Mouse (Mus musculus): ENCODE measurements around the gene Gng7. TPM values are rescaled to one million over a fixed set of nuclear protein-coding genes. Genes with fewer than 3 reads are reported as not detected.

The Gng7 gene
- total RNA-seq, 2 experiments from 2014 or later = 0.22 to 0.67 TPM

- DNase-seq = no peak
- intact Hi-C loops (cut with DNase I) = no loop called here
Measured at GRCm38 (mm10) chr10:80951761-80952390, 62.9 kb downstream of the Gng7 start.

- no peak for DNase-seq
- intact Hi-C loops (cut with DNase I) = no loop called here
Measured at GRCm38 (mm10) chr10:80950314-80950713, 64.4 kb downstream of the Gng7 start.

DNA sequence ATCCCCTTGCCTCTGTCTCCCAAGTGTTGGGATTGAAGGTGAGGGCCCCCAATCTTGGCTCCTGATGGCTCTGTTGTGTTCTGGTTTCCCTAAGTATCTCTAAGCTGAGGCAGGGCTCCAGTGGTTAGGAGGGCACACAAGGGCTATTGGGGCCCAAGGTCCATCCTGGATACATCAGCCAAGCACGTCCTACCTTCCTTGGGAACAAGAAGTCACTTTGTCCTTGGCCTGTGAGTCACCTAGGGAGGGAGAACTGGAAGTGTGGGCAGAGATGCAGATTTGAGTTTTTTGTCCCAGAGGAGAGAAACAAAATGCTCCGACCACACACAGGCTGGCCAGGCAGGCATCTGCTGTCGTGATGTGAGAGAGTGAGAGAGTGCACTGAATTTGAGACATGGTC lies 65.7 kb downstream of the Gng7 start:
- intact Hi-C loops (cut with DNase I) = no loop called here
- no peak for DNase-seq

DNA sequence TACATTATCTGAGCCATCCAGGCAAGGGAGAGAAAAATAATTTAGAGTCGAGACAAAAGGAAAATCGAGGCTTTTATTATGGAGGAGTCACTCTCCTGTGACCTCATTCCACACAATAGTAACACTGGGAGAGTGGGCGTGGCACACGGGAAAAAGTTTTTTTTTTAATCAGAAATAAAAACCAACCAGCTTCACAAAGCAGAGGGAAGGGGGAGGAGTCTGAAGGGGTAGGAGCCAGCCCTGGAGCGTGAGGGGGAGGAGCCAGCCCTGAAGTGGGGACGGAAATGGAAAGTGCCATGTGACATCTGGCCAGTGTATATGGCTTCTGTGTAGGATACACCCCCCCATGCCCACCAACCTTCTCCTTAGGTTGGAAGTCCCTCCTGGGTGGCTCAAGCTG lies 66.2 kb downstream of the Gng7 start:
- intact Hi-C loops (cut with DNase I) = no loop called here
- no peak for DNase-seq

DNA sequence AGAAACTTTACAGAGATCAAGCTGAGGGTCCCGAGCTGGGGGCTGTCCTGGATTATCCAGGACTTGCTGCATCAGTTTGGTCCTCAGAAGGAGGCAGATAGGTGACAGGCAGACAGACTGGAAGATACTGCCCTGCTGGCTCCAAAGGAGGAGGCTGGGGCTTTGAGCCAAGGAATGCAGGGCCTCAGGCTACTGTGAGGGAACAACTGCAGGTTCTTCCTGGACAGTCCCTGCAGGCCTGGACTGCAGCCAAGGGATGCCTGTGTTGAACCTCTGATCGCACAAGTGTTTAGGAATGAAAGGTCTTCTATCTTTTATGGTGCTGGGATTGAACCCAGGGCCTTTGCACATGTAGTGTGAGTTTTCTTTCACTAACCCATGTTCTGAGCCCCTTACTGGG lies 66.9 kb downstream of the Gng7 start:
- DNase-seq = peak in 1 of 2 experiments; percentile 43
- intact Hi-C loops (cut with DNase I) = no loop called here

- intact Hi-C loops (cut with DNase I) = no loop called here
- no peak for DNase-seq
Measured at GRCm38 (mm10) chr10:80946684-80947437, 67.9 kb downstream of the Gng7 start.

- intact Hi-C loops (cut with DNase I) = no loop called here
- no peak for DNase-seq
Measured at GRCm38 (mm10) chr10:80944231-80944630, 70.5 kb downstream of the Gng7 start.

DNA sequence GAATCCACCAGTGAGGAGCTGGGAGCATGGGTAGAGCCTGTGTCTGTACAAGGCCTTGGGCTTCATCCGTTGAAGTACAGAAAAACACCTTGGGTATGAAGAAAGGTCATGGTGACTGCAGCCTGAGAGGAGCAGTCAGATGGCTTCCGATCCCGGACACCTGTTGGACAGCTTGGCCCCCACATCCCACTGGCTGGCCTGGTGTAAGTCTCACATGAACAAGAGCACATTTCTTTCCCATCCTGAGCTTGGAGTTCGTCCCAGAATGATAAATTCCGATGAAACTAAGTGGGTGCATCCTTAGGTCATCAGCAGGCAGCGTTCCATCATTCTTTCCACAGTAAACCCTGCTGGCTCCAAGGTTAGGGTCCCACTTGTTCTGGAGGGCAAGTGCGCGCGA lies 71.0 kb downstream of the Gng7 start:
- no peak for DNase-seq
- intact Hi-C loops (cut with DNase I) = no loop called here

DNA sequence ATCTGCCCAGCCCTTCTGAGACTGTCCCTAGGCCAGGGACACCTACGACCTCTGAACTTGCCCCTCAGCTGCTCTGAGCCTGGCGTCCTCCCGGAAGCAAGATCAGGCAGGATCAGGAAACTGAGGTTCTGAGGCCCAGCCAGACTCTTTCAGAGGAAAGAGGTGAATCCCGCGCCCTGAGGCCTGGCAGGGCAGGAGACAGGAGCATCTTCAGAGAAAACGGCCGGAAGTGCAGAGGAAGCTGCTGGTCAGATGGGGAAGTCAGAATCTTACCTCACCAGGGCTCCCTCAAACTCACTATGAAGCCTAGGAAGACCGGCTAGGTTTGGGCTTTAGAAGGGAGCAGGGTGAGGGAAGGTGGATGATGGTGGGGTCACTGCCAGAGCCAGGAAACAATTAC lies 71.8 kb downstream of the Gng7 start:
- intact Hi-C loops (cut with DNase I) = no loop called here
- DNase-seq = no peak

DNA sequence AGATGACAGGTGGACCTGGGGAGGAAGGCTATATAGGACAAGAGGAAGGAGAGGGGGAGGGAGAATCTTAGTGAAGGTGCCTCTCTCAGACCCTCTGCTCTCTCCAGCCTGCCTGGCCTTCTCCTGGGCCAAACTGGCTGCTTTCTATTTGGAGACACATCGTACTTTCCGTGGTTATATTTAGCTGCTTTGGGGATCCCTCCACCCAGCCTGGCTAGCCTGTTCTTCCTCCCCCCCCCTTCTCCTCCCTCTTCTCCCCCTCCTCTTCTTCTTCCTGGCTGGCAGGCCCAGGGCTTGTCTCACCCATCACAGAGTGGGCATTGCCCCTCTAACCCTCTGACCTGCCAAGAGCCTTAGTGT lies 73.8 kb downstream of the Gng7 start:
- intact Hi-C loops (cut with DNase I) = no loop called here

DNA sequence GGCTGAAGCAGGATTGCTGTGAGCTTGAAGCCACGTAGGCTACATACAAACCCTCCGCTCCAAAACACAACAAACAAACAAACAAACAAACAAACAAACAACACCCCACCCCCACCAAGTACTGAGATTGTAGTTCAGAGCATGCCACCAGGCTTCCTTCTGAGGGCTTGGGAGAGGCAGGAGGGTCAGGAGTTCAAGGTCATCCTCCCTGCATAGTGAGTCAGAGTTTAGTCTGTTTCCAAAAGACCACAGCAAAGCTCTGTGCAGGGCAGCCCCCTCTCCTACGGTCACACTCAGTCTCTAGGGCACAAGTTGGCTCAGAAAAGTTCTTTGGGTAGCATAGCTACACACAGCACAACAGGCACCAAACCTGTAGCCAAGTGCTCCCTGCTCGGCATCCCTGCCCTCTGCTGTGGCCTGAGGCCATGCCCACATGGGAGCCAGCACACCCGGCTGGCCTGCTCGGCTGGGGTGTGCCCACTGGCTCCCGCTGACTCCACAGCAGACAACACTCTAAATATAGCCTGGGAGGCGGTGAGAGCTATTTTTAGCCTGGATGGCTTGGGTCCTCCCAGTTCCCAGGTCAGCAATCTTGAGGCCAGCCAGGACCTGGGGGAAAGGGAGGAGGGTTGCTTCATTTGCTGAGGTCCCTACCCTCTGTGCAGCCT lies 74.3 kb downstream of the Gng7 start:
- intact Hi-C loops (cut with DNase I) = no loop called here
- peak; percentile 61 to 69 for DNase-seq

More for the DNA sequence above, 73.8 kb downstream of the Gng7 start:
- no peak for DNase-seq

GRCm38 (mm10) chr10:80939671-80940070 lies 75.1 kb downstream of the Gng7 start:
- peak; percentile 78 to 82 for DNase-seq
- intact Hi-C loops (cut with DNase I) = no loop called here

DNA sequence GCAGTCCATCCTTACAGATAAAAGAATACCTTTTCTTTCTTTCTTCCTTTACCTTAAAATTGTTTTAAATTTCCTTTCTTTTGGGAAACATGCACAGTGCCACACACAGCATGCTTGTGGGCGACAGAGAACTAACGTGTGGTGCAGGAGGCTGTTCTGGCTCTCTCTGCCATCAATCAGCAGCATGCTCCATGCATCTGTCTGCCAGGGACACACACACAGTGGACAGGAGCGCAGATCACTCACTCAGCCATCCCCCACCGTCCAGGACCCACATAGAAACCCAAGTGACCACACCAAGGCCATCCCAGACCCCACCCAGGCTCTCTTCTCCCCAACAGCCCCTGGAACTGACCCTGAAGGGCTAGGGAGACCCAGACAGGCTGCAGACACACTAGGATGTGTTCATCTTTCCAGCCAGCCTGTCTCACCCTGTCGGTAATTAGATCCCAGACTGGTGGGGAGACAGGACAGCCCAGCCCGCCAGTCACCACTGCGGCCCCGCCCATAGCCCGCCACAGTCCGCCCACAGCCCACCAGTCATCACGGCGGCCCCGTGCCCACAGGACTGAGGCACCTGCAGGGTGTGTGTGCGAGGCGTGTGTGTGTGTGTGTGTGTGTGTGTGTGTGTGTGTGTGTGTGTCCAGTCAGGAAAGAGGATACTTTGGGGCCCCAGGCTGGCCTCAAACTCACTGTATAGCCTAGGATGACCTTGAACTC lies 75.8 kb downstream of the Gng7 start:
- DNase-seq = no peak

GRCm38 (mm10) chr10:80937646-80938045 lies 77.1 kb downstream of the Gng7 start:
- intact Hi-C loops (cut with DNase I) = no loop called here
- peak in 1 of 2 experiments; percentile 40 for DNase-seq

More for the DNA sequence above, 75.8 kb downstream of the Gng7 start:
- intact Hi-C loops (cut with DNase I) = no loop called here

DNA sequence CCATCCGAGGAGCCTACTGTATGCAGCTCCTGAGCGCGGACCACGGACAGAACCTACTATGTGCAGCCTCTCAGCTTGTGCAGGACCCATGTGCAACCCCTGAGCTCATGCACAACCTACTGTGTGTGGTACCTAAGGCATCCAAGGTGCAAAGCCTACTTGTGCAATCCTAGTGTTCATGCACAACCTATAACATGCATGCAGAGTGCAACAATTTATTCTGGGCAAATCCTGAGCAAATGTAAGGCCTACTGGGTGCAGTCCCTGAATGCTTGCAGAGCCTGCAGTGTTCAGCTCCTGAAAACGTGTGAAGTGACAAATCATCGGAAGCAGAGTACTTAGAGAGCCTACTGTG lies 78.0 kb downstream of the Gng7 start:
- DNase-seq = no peak
- intact Hi-C loops (cut with DNase I) = no loop called here

GRCm38 (mm10) chr10:80936135-80936809 lies 78.5 kb downstream of the Gng7 start:
- intact Hi-C loops (cut with DNase I) = no loop called here
- peak; percentile 79 to 81 for DNase-seq

DNA sequence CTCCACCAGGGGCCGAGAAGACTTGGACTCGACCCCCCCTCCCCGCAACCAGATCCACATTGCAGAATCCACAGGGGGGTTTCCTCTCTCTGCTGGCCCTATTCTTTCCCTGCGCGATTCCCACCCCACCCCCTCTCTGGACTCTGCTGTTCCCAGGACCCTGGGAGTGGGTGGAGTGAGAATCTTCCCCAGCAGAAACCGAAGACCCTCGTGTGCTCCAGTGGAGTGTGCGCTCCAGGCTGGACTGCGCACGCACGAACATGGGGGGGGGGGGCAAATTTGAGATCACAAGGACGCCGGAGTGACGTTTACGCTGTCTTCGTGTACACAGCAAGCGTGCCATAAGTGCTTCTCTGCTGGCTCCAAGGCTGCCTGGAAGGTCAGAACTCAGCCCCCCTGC lies 79.0 kb downstream of the Gng7 start:
- intact Hi-C loops (cut with DNase I) = no loop called here
- DNase-seq = no peak

GRCm38 (mm10) chr10:80935241-80935640 lies 79.5 kb downstream of the Gng7 start:
- intact Hi-C loops (cut with DNase I) = no loop called here
- DNase-seq = no peak

DNA sequence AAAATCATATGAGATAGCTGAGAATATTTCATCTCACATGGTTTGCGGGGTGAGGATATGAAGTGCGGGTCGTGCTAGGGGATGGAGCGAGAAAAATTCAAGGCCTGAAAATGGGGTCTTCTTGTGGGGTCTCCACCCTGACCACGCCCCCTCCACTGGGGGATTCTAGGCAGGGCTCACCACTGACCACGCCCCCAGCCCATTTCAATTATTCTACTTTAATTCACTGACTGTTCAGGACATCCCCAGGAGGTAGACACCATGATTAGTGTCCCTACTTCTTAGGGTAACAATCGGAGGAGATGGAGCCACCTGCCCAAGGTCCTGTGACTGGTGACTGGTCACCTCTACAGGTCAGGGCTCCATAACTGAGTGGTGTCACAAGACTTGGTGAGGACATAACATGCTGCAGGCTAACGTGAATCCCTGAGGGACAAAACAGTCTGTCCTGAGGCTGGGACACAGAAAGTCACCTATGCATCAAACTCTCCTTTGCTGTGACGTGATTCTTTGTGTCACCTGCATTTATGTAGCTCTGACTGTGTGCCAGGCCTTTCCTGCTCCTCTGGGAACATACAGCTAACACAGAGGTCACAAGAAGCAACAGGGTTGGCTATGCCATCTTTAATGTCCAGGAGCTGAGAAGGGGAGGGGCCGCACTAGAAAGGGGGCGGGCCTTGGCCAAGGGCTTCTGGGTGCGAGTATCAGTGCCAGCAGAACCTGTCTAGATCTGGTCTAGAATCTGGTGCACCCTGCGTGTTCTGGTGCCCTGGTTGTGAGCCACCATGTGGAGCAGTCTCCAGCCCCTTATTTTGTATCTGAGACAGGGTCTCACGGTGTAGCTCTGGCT lies 80.4 kb downstream of the Gng7 start:
- no peak for DNase-seq
- intact Hi-C loops (cut with DNase I) = no loop called here
